ENCODE assay signal across 10 mouse cellular contexts in the genomic region with DNA sequence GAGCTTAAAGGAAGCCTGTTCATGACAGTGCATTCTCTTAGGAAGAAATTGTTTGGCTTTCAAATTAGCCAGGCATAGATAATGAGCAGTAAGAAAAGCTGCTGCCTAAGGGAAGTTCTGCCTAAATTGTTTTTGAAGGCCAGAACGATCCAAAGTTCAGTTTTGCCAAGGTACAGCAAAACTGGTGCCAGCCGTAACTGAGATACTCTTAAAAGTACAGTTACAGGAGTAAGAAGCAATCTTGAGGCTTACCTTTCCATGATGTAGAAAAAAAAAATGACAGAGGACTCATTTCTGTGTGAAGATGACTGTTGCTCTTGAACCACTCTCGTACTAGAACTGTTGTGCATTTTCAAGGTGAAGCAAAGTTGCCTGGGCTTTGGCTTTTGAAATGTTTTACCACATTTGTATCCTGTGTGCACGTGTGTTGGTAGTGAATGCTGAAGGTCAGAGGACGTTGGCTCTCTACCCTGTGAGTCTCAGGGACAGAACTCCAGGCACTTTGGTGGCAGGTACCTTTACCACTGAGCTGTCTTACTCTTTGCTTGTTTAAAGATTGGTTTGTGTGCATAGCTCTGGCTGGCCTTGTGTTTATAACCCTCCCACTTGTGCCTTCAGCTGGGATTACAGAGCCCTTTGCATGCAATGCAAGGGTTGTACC. TPM values are rescaled to one million over a fixed set of nuclear protein-coding genes. Genes with fewer than 3 reads are reported as not detected.
DNase-seq lines count a peak whose midpoint lies in the region; ATAC-seq and TF ChIP-seq lines count a peak whose summit lies in the region.
"Had no signal": no experiment of that assay in that cellular context is flagged by ENCODE, and none has a peak within 500 bp of the region (broad histone marks: within the 10 kb centered on the region; RNA-seq: fewer than 3 reads in every experiment).

No protein-coding gene starts in this region.

- H3K9ac ChIP-seq in kidney, postnatal 0 days (ENCODE audit: low read depth, low read length) = no peak overlapping the region
- no peak overlapping the region; the same call in 1 of the 2 replicates for H3K9ac ChIP-seq in neural tube, embryonic 15.5 days (replicated peaks)
- H3K9ac ChIP-seq: hindbrain, embryonic 15.5 days had no signal

- H3K27me3 ChIP-seq in megakaryocyte, embryonic 14.5 days (replicated peaks) = no peaks in the 10 kb centered on the region
- H3K27me3 ChIP-seq in kidney, postnatal 0 days (ENCODE audit: insufficient read depth, low read length) = no peaks in the 10 kb centered on the region
- H3K27me3 ChIP-seq in neural tube, embryonic 15.5 days (replicated peaks) = no peaks in the 10 kb centered on the region
- H3K27me3 ChIP-seq: hindbrain, embryonic 15.5 days had no signal

- H3K4me2 ChIP-seq in kidney, postnatal 0 days (ENCODE audit: low read length) = no peak overlapping the region
- peak overlapping the region; percentile 13; the same call in 1 of the 2 replicates for H3K4me2 ChIP-seq in neural tube, embryonic 15.5 days
- H3K4me2 ChIP-seq: hindbrain, embryonic 15.5 days had no signal

- H3K9me3 ChIP-seq in megakaryocyte, embryonic 14.5 days = no peaks in the 10 kb centered on the region
- H3K9me3 ChIP-seq in kidney, postnatal 0 days (replicated peaks; ENCODE audit: low read length) = no peaks in the 10 kb centered on the region
- H3K9me3 ChIP-seq in neural tube, embryonic 15.5 days (replicated peaks) = no peaks in the 10 kb centered on the region
- H3K9me3 ChIP-seq: hindbrain, embryonic 15.5 days had no signal

- DNase-seq in adrenal gland, postnatal 10 days = peak; percentile 18
- DNase-seq in adrenal gland, adult 8-10 months = no peak
- DNase-seq in kidney, postnatal 0 days (ENCODE audit: low spot score) = no peak
- no peak for DNase-seq in lung, postnatal 10 days
- DNase-seq in cerebellum, adult 9-10 months = no peak
- DNase-seq: cerebellum, adult 8-10 months had no signal

- H3K4me3 ChIP-seq in megakaryocyte, embryonic 14.5 days (replicated peaks) = peak overlapping the region; percentile 78
- H3K4me3 ChIP-seq in kidney, postnatal 0 days (replicated peaks; ENCODE audit: low read depth, low read length) = no peak overlapping the region
- no peak overlapping the region for H3K4me3 ChIP-seq in neural tube, embryonic 15.5 days (replicated peaks)
- H3K4me3 ChIP-seq: hindbrain, embryonic 15.5 days had no signal

- H3K4me1 ChIP-seq in megakaryocyte, embryonic 14.5 days = peaks cover 30% of the 10 kb centered on the region
- peaks cover 11% of the 10 kb centered on the region; the same call in 1 of the 2 replicates for H3K4me1 ChIP-seq in kidney, postnatal 0 days (replicated peaks; ENCODE audit: insufficient read depth, low read length)
- H3K4me1 ChIP-seq in neural tube, embryonic 15.5 days = peaks cover 30% of the 10 kb centered on the region

- peaks cover 40% of the 10 kb centered on the region for H3K36me3 ChIP-seq in megakaryocyte, embryonic 14.5 days (replicated peaks; ENCODE audit: low read length)
- 0 out of 2 replicates have a peak, but pooled peaks cover 8% of the 10 kb centered on the region for H3K36me3 ChIP-seq in kidney, postnatal 0 days (ENCODE audit: insufficient read depth, low read length)
- H3K36me3 ChIP-seq in neural tube, embryonic 15.5 days = peaks cover 18% of the 10 kb centered on the region

- H3K27ac ChIP-seq in kidney, postnatal 0 days = peak overlapping the region; percentile 57; the same call in 1 of the 2 replicates
- no peak overlapping the region for H3K27ac ChIP-seq in neural tube, embryonic 15.5 days (replicated peaks)
- H3K27ac ChIP-seq: hindbrain, embryonic 15.5 days had no signal

- 64% methylated on average over 5 of the region's 5 CpGs for WGBS in kidney, postnatal 0 days
- 69% methylated on average over 5 of the region's 5 CpGs for WGBS in neural tube, embryonic 15.5 days

- TF ChIP-seq CTCF in kidney, postnatal 0 days (IDR thresholded peaks at IDR 0.05; ENCODE audit: low read depth) = no peak

- no peak for ATAC-seq in megakaryocyte, adult 5-6 weeks (ENCODE audit: poor library complexity, severe bottlenecking)
- no peak for ATAC-seq in kidney, postnatal 0 days (replicated peaks; ENCODE audit: low FRiP score, low read depth)
- no peak for ATAC-seq in neural tube, embryonic 15.5 days (ENCODE audit: low FRiP score)

RNA-seq across cellular contexts. Expression of gene Mgat2, which starts 3.0 kb away (rescaled TPM):
- total RNA-seq in adrenal gland, postnatal 10 days (2021) = 10 to 100 TPM; 41.5 to 49.4 TPM
- 10 to 100 TPM; 59.8 to 89.4 (median 61.3) TPM for total RNA-seq in adrenal gland, adult 8-10 months (2022)
- 21.6 and 30.4 TPM in 2 replicates for polyA plus RNA-seq in megakaryocyte, embryonic 14.5 days (2012; ENCODE audit: insufficient read depth, low replicate concordance)
- 82.9 and 91.6 TPM in 2 replicates for total RNA-seq in megakaryocyte, adult 5-6 weeks (2015)
- 89.3 and 91.9 TPM in 2 replicates for total RNA-seq in megakaryocyte, adult 5-6 weeks (2017)
- polyA plus RNA-seq in kidney, postnatal 0 days (2015; fragmentation: Nextera tagmentation; extraction: Ambion mirVana) = 70.0 and 81.5 TPM in 2 replicates
- polyA plus RNA-seq in neural tube, embryonic 15.5 days (2015; fragmentation: Nextera tagmentation; extraction: Ambion mirVana) = 40.7 and 42.8 TPM in 2 replicates

RNA-seq across cellular contexts. Expression of gene Rpl36al, which starts 3.1 kb away (rescaled TPM):
- total RNA-seq in adrenal gland, postnatal 10 days (2021) = 100 to 1,000 TPM; 453 to 493 TPM
- 100 to 1,000 TPM; 457 to 680 (median 548) TPM for total RNA-seq in adrenal gland, adult 8-10 months (2022)
- 6.9 and 62.3 TPM in 2 replicates for polyA plus RNA-seq in megakaryocyte, embryonic 14.5 days (2012; ENCODE audit: insufficient read depth, low replicate concordance)
- total RNA-seq in megakaryocyte, adult 5-6 weeks (2015) = 691 and 759 TPM in 2 replicates
- total RNA-seq in megakaryocyte, adult 5-6 weeks (2017) = 982 and 1,157 TPM in 2 replicates
- 734 and 768 TPM in 2 replicates for polyA plus RNA-seq in kidney, postnatal 0 days (2015; fragmentation: Nextera tagmentation; extraction: Ambion mirVana)
- polyA plus RNA-seq in neural tube, embryonic 15.5 days (2015; fragmentation: Nextera tagmentation; extraction: Ambion mirVana) = 405 and 435 TPM in 2 replicates

RNA-seq across cellular contexts. Expression of gene Gm49383, which starts 10.0 kb away (rescaled TPM):
- total RNA-seq in adrenal gland, postnatal 10 days (2021) = 1 to 10 TPM; 5.5 to 6.0 TPM
- 1 to 10 TPM; 5.1 to 8.0 (median 5.8) TPM for total RNA-seq in adrenal gland, adult 8-10 months (2022)
- 5.9 and 6.8 TPM in 2 replicates for polyA plus RNA-seq in megakaryocyte, embryonic 14.5 days (2012; ENCODE audit: insufficient read depth, low replicate concordance)
- 1.8 and 4.7 TPM in 2 replicates for total RNA-seq in megakaryocyte, adult 5-6 weeks (2015)
- 18.6 and 18.8 TPM in 2 replicates for total RNA-seq in megakaryocyte, adult 5-6 weeks (2017)
- 15.2 and 19.8 TPM in 2 replicates for polyA plus RNA-seq in kidney, postnatal 0 days (2015; fragmentation: Nextera tagmentation; extraction: Ambion mirVana)
- 9.4 and 18.8 TPM in 2 replicates for polyA plus RNA-seq in neural tube, embryonic 15.5 days (2015; fragmentation: Nextera tagmentation; extraction: Ambion mirVana)

RNA-seq across cellular contexts. Expression of gene Dnaaf2, which starts 11.3 kb away (rescaled TPM):
- total RNA-seq in adrenal gland, postnatal 10 days (2021) = 1 to 10 TPM; 1.7 to 2.1 TPM
- total RNA-seq in adrenal gland, adult 8-10 months (2022) = 1 to 10 TPM in 3 of 4 experiments, under 1 TPM in 1; 0.94 to 2.2 (median 1.5) TPM
- polyA plus RNA-seq in megakaryocyte, embryonic 14.5 days (2012; ENCODE audit: insufficient read depth, low replicate concordance) = 0.65 and 2.6 TPM in 2 replicates
- total RNA-seq in megakaryocyte, adult 5-6 weeks (2015) = 3.7 and 4.4 TPM in 2 replicates
- total RNA-seq in megakaryocyte, adult 5-6 weeks (2017) = 3.5 and 7.2 TPM in 2 replicates
- 7.4 and 7.5 TPM in 2 replicates for polyA plus RNA-seq in kidney, postnatal 0 days (2015; fragmentation: Nextera tagmentation; extraction: Ambion mirVana)
- 7.7 and 8.4 TPM in 2 replicates for polyA plus RNA-seq in neural tube, embryonic 15.5 days (2015; fragmentation: Nextera tagmentation; extraction: Ambion mirVana)

RNA-seq across cellular contexts. Expression of gene Gm49384, which starts 17.1 kb away (rescaled TPM):
- total RNA-seq in adrenal gland, postnatal 10 days (2021) = 1 to 10 TPM; 3.7 to 3.9 TPM
- total RNA-seq in adrenal gland, adult 8-10 months (2022) = 1 to 10 TPM; 3.6 to 7.2 (median 5.3) TPM
- polyA plus RNA-seq in megakaryocyte, embryonic 14.5 days (2012; ENCODE audit: insufficient read depth, low replicate concordance) = not detected in 2 replicates
- 8.8 and 19.8 TPM in 2 replicates for total RNA-seq in megakaryocyte, adult 5-6 weeks (2015)
- total RNA-seq in megakaryocyte, adult 5-6 weeks (2017) = 8.3 and 12.8 TPM in 2 replicates
- 17.1 and 19.2 TPM in 2 replicates for polyA plus RNA-seq in kidney, postnatal 0 days (2015; fragmentation: Nextera tagmentation; extraction: Ambion mirVana)
- 9.5 and 13.7 TPM in 2 replicates for polyA plus RNA-seq in neural tube, embryonic 15.5 days (2015; fragmentation: Nextera tagmentation; extraction: Ambion mirVana)
